Mouse (Mus musculus) neural tube, embryonic 12.5 days (tissue): ENCODE measurements around the gene Top3a. TPM values are rescaled to one million over a fixed set of nuclear protein-coding genes. Genes with fewer than 3 reads are reported as not detected.

Experiments
- ATAC-seq: fragments of 200-750 bp; cut with Nextera tagmentation; 2 replicates; pipeline ENCODE4 v1.8.0; 2017; ENCODE audit warnings: low read depth, mild to moderate bottlenecking, moderate TSS enrichment, moderate library complexity; ENCODE audit not compliant: low FRiP score
- H3K27ac ChIP-seq: fragments of 300-500 bp; sonication (generic); 2 replicates; pipeline ENCODE4 v1.5.1; 2016
- H3K27me3 ChIP-seq: fragments of 300-500 bp; sonication (generic); replicated peaks from 2 replicates; pipeline ENCODE4 v1.6.1; 2016; ENCODE audit warnings: mild to moderate bottlenecking
- H3K36me3 ChIP-seq: fragments of 300-500 bp; sonication (generic); 2 replicates; pipeline ENCODE4 v1.6.1; 2016; ENCODE audit warnings: mild to moderate bottlenecking
- H3K4me1 ChIP-seq: fragments of 300-500 bp; sonication (generic); 2 replicates; pipeline ENCODE4 v1.6.1; 2016
- H3K4me2 ChIP-seq: fragments of 300-500 bp; sonication (generic); replicated peaks from 2 replicates; pipeline ENCODE4 v1.6.1; 2016; ENCODE audit warnings: mild to moderate bottlenecking
- H3K4me3 ChIP-seq: fragments of 300-500 bp; sonication (generic); 2 replicates; pipeline ENCODE4 v1.5.1; 2016
- H3K9ac ChIP-seq: fragments of 300-500 bp; sonication (generic); 2 replicates; pipeline ENCODE4 v1.6.1; 2016; ENCODE audit warnings: mild to moderate bottlenecking
- H3K9me3 ChIP-seq: fragments of 300-500 bp; sonication (generic); 2 replicates; pipeline ENCODE4 v1.6.1; 2016; ENCODE audit warnings: mild to moderate bottlenecking
- WGBS: fragments of 180-500 bp; shearing (Covaris S2); methylation state at CpG from one replicate; pipeline ENCODE4 v1.1.7; 2016; 5-methylcytosine and 5-hydroxymethylcytosine counted together
- polyA plus RNA-seq: library from polyadenylated mRNA; unstranded; fragments of >200 nt; fragmentation: Nextera tagmentation; extraction: Ambion mirVana; gene quantifications from 2 replicates; pipeline ENCODE4 v1.2.1, GENCODE M21; 2016

Top3a gene
- polyA plus RNA-seq, 1 experiment from 2014 or later = 15.9 TPM

- no peak overlapping the region for H3K27ac ChIP-seq
- no peaks in the 10 kb centered on the region for H3K9me3 ChIP-seq
- 83% methylated on average over 4 of the region's 4 CpGs for WGBS
- no peak overlapping the region for H3K4me3 ChIP-seq
- H3K27me3 ChIP-seq = no peaks in the 10 kb centered on the region
- H3K36me3 ChIP-seq = no peaks in the 10 kb centered on the region
- peaks cover 14% of the 10 kb centered on the region for H3K4me1 ChIP-seq
- no peak overlapping the region for H3K4me2 ChIP-seq
- ATAC-seq = no peak
- H3K9ac ChIP-seq = no peak overlapping the region
Measured at GRCm38 (mm10) chr11:60772161-60772560, 5.0 kb downstream of the Top3a start.

GRCm38 (mm10) chr11:60770776-60771175, 6.4 kb downstream of the Top3a start:
- Histone ChIP-seq H3K4me2 (no peak overlapping the region), H3K9me3 (no peaks in the 10 kb centered on the region), H3K4me3 (no peak overlapping the region), H3K9ac (no peak overlapping the region), H3K36me3 (no peaks in the 10 kb centered on the region), H3K27me3 (no peaks in the 10 kb centered on the region), H3K4me1 (peaks cover 7% of the 10 kb centered on the region), H3K27ac (no peak overlapping the region)
- ATAC-seq = no peak
- WGBS = 79% methylated on average over 3 of the region's 3 CpGs

DNA sequence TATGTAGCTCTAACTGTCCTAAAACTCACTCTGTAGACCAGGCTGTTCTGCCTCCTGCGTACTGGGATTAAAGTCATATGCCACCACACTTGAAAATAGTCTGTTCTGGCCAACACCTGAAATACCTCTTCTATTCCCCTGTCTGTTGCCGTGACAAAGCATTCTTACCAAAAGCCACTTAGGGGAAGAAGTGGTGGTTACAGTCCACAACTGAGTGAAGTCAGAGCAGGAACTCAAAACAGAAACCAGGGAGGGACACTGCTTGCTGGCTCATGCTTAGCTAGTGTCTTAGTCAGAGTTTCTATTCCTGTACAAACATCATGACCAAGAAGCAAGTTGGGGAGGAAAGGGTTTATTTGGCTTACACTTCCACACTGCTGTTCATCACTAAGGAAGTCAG, 7.8 kb downstream of the Top3a start:
- WGBS = 85% methylated on average over 2 of the region's 2 CpGs
- no peak for ATAC-seq
- Histone ChIP-seq H3K36me3 (no peaks in the 10 kb centered on the region), H3K27me3 (no peaks in the 10 kb centered on the region), H3K4me3 (no peak overlapping the region), H3K9me3 (no peaks in the 10 kb centered on the region), H3K27ac (no peak overlapping the region), H3K4me2 (no peak overlapping the region), H3K4me1 (no peaks in the 10 kb centered on the region), H3K9ac (no peak overlapping the region)

DNA sequence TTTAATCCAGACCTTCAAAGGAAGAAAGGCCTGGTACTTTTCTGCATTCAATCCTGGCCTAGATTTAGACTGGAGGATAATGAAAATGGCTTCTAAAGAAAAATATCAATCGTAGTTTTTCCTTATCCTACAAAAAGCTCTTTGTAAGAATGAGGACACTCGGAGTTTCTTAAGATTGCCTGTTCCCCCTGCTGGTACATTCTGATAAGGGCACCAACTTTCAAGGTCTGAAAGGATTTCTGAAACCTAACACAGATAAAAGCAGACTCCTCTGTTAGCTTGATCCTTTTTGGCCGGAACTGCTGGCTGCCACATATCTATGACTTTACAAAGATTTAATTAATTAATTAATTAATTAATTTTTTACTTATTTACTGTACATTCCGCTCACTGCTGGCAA, 10.2 kb downstream of the Top3a start:
- no peaks in the 10 kb centered on the region for H3K4me1 ChIP-seq
- no peaks in the 10 kb centered on the region for H3K9me3 ChIP-seq
- 0 out of 2 replicates have a peak, but pooled peaks cover 2% of the 10 kb centered on the region for H3K36me3 ChIP-seq
- no peak overlapping the region for H3K4me3 ChIP-seq
- H3K27ac ChIP-seq = no peak overlapping the region
- no peak for ATAC-seq
- H3K9ac ChIP-seq = no peak overlapping the region
- H3K4me2 ChIP-seq = no peak overlapping the region
- 91% methylated on average over 4 of the region's 4 CpGs for WGBS
- H3K27me3 ChIP-seq = no peaks in the 10 kb centered on the region

GRCm38 (mm10) chr11:60761681-60762080, 15.5 kb downstream of the Top3a start:
- H3K4me3 ChIP-seq = no peak overlapping the region
- H3K36me3 ChIP-seq = peaks cover 33% of the 10 kb centered on the region
- no peak overlapping the region for H3K9ac ChIP-seq
- no peaks in the 10 kb centered on the region for H3K9me3 ChIP-seq
- no peaks in the 10 kb centered on the region for H3K4me1 ChIP-seq
- no peaks in the 10 kb centered on the region for H3K27me3 ChIP-seq
- H3K27ac ChIP-seq = no peak overlapping the region
- WGBS = 93% methylated on average over 3 of the region's 3 CpGs
- H3K4me2 ChIP-seq = no peak overlapping the region
- no peak for ATAC-seq

DNA sequence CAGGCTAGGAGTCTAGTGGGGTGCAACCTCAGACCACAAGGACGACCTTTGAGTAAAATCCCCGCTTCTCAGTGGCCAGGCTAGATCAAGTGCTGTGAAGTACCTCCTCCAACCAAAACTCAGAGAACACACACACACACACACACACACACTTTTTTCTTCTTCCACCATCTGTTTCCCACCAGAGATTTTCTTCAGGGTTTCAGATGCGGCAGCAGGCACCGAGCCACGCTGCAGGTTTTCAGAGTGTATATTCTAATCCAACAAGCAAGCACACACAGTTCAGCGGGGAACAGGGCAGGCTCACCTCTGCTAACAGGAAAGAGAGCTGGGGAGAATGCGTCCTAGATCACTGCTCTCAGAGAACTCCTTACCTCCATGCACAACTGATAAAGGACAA, 21.6 kb downstream of the Top3a start:
- no peaks in the 10 kb centered on the region for H3K4me1 ChIP-seq
- no peak overlapping the region for H3K4me2 ChIP-seq
- H3K27ac ChIP-seq = no peak overlapping the region
- no peaks in the 10 kb centered on the region for H3K9me3 ChIP-seq
- ATAC-seq = no peak
- peaks cover 69% of the 10 kb centered on the region for H3K36me3 ChIP-seq
- 95% methylated on average over 7 of the region's 7 CpGs for WGBS
- H3K4me3 ChIP-seq = no peak overlapping the region
- H3K27me3 ChIP-seq = no peaks in the 10 kb centered on the region
- no peak overlapping the region for H3K9ac ChIP-seq

- H3K4me1 ChIP-seq = no peaks in the 10 kb centered on the region
- peaks cover 52% of the 10 kb centered on the region for H3K36me3 ChIP-seq
- H3K9ac ChIP-seq = no peak overlapping the region
- no peak overlapping the region for H3K4me2 ChIP-seq
- no peak overlapping the region for H3K27ac ChIP-seq
- no peaks in the 10 kb centered on the region for H3K27me3 ChIP-seq
- no peaks in the 10 kb centered on the region for H3K9me3 ChIP-seq
- WGBS = 83% methylated on average over 3 of the region's 3 CpGs
- ATAC-seq = no peak
- H3K4me3 ChIP-seq = no peak overlapping the region
Measured at GRCm38 (mm10) chr11:60740321-60740720, 36.8 kb downstream of the Top3a start.

- H3K27ac ChIP-seq = no peak overlapping the region
- H3K4me3 ChIP-seq = no peak overlapping the region
- no peak overlapping the region for H3K9ac ChIP-seq
- peaks cover 34% of the 10 kb centered on the region for H3K36me3 ChIP-seq
- H3K9me3 ChIP-seq = no peaks in the 10 kb centered on the region
- no peaks in the 10 kb centered on the region for H3K27me3 ChIP-seq
- H3K4me2 ChIP-seq = no peak overlapping the region
- no peak for ATAC-seq
- no peaks in the 10 kb centered on the region for H3K4me1 ChIP-seq
Measured at GRCm38 (mm10) chr11:60737450-60737849, 39.7 kb downstream of the Top3a start.

GRCm38 (mm10) chr11:60736491-60736890, 40.7 kb downstream of the Top3a start:
- no peak for ATAC-seq

DNA sequence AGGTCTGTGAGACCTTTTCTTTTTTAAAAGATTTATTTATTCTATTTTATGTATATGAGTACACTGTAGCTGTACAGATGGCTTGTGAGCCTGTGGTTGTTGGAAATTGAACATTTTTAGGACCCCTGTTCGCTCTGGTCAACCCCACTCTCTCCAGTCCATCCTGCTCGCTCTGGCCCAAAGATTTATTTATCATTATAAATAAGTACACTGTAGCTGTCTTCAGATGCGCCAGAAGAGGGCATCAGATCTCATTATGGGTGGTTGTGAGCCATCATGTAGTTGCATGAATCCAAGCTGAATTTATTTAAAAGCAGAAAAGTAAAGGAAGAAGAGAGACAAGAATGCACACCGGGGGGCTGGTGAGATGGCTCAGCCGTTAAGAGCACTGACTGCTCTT, 42.0 kb downstream of the Top3a start:
- peaks cover 41% of the 10 kb centered on the region for H3K36me3 ChIP-seq
- ATAC-seq = no peak

More at GRCm38 (mm10) chr11:60736491-60736890, 40.7 kb downstream of the Top3a start:
- 82% methylated on average over 3 of the region's 3 CpGs for WGBS
- H3K27me3 ChIP-seq = no peaks in the 10 kb centered on the region
- H3K4me3 ChIP-seq = no peak overlapping the region
- H3K36me3 ChIP-seq = peaks cover 31% of the 10 kb centered on the region
- H3K4me2 ChIP-seq = no peak overlapping the region
- H3K9ac ChIP-seq = no peak overlapping the region
- no peaks in the 10 kb centered on the region for H3K4me1 ChIP-seq
- no peak overlapping the region for H3K27ac ChIP-seq
- no peaks in the 10 kb centered on the region for H3K9me3 ChIP-seq

DNA sequence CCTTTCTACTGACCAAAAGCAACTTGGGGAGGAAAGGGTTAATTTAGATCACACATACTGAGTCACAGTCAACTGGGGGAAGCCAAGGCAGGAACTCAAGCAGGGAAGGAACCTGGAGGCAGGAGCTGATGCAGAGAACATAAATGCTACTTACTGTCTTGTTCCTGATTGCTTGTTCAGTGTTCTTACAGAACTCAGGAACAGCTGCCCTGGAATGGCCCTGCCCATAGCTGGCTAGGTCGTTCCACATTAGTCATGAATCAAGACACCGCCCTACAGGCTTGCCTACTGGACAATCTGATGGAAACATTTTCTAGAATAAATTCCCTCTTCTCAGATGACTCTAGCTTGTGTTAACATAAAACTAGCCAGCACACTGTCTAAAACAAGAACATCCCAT, 43.0 kb downstream of the Top3a start:
- peaks cover 32% of the 10 kb centered on the region for H3K36me3 ChIP-seq
- H3K9me3 ChIP-seq = no peaks in the 10 kb centered on the region
- no peak for ATAC-seq
- no peak overlapping the region for H3K9ac ChIP-seq
- WGBS = 87% methylated on average over 2 of the region's 2 CpGs
- no peaks in the 10 kb centered on the region for H3K27me3 ChIP-seq
- H3K4me1 ChIP-seq = peaks cover 6% of the 10 kb centered on the region; the same call in 1 of the 2 replicates
- H3K4me3 ChIP-seq = no peak overlapping the region
- H3K4me2 ChIP-seq = no peak overlapping the region
- H3K27ac ChIP-seq = no peak overlapping the region

More for the DNA sequence above, 42.0 kb downstream of the Top3a start:
- no peaks in the 10 kb centered on the region for H3K4me1 ChIP-seq
- H3K27me3 ChIP-seq = no peaks in the 10 kb centered on the region
- no peak overlapping the region for H3K9ac ChIP-seq
- WGBS = 82% methylated on average over 5 of the region's 5 CpGs
- H3K4me2 ChIP-seq = no peak overlapping the region
- no peaks in the 10 kb centered on the region for H3K9me3 ChIP-seq
- no peak overlapping the region for H3K27ac ChIP-seq
- H3K4me3 ChIP-seq = no peak overlapping the region

DNA sequence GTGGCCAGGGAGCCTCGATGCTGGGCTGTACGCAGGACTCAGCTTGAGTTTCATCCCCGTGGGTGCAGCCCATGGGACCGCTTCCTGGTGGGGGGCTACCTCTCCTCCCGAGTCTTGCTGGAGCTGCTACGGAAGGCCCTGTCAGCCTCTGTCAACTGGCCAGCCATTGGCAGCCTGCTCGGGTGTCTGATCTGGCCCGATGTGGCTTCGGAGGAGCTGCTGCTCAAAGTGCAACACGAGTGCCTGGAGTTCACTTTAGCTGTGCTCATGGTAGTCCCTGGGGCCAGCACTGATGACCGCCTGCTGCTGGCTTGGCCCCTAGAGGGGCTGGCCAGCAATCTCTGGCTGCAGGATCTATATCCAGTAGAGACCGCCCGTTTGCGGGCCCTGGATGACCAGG, 45.9 kb downstream of the Top3a start:
- Histone ChIP-seq H3K27ac (no peak overlapping the region), H3K4me3 (no peak overlapping the region), H3K9ac (0 out of 2 replicates have a peak overlapping the region, but pooled peaks have one; percentile 21), H3K27me3 (no peaks in the 10 kb centered on the region), H3K36me3 (peaks cover 25% of the 10 kb centered on the region), H3K4me1 (peaks cover 26% of the 10 kb centered on the region), H3K4me2 (no peak overlapping the region), H3K9me3 (no peaks in the 10 kb centered on the region)
- no peak for ATAC-seq
- WGBS = 92% methylated on average over 14 of the region's 14 CpGs

DNA sequence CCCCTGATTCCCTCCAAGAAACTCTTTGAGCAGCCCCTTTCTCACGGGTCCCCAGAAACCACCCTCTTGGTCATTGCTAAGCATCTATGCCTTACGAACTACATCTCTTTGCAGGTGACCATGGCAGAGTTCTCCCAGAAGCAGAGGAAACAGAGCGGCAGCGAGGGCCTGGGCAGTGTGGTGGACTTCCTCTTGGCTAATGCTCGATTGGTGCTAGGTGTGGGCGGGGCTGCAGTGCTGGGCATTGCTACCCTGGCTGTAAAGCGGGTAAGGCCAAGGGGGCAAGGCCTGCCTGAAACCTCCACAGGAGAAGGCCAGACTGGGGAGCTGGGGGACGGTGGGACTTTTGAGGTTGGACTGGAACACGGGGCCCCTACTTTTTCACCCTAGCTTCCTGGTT, 47.0 kb downstream of the Top3a start:
- H3K4me1 ChIP-seq = peaks cover 34% of the 10 kb centered on the region
- no peak overlapping the region for H3K27ac ChIP-seq
- WGBS = 85% methylated on average over 9 of the region's 9 CpGs
- no peak overlapping the region for H3K9ac ChIP-seq
- H3K4me2 ChIP-seq = no peak overlapping the region
- no peak overlapping the region for H3K4me3 ChIP-seq
- no peaks in the 10 kb centered on the region for H3K9me3 ChIP-seq
- no peaks in the 10 kb centered on the region for H3K27me3 ChIP-seq
- ATAC-seq = no peak
- peaks cover 25% of the 10 kb centered on the region for H3K36me3 ChIP-seq
